Mouse (Mus musculus) mesoderm, embryonic 11.5 days (tissue): ENCODE data around the gene Mtfp1.
"Not testable (repeated sequence)": the region's sequence is repeated elsewhere in the genome, so short reads cannot be mapped to it uniquely, and the experiment has no call there.

Experiments
- DNase-seq: peaks from one replicate; pipeline ENCODE4 v3.0.0-alpha.2; 2012; ENCODE audit warnings: low read depth, low spot score

Mtfp1 gene

GRCm38 (mm10) chr11:4115407-4115806, 20.2 kb upstream of the Mtfp1 start:
- DNase-seq = no peak

DNA sequence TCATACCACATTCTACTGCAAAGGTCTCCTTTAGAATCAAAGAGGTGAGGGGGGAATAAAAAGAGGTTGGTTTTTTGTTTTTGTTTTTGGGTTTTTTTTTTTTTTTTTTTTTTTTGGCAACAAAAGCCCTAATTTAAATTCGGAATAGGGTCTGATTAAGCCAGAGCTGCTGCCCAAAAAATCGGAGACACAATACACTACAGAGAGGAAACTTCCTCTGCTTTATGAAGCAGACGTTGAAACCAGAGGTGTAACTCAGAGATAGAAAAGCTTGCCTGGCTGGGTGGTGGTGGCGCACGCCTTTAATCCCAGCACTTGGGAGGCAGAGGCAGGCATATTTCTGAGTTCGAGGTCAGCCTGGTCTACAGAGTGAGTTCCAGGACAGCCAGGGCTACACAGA, 19.3 kb upstream of the Mtfp1 start:
- DNase-seq = not testable (repeated sequence)

GRCm38 (mm10) chr11:4113970-4114369, 18.7 kb upstream of the Mtfp1 start:
- DNase-seq = no peak

DNA sequence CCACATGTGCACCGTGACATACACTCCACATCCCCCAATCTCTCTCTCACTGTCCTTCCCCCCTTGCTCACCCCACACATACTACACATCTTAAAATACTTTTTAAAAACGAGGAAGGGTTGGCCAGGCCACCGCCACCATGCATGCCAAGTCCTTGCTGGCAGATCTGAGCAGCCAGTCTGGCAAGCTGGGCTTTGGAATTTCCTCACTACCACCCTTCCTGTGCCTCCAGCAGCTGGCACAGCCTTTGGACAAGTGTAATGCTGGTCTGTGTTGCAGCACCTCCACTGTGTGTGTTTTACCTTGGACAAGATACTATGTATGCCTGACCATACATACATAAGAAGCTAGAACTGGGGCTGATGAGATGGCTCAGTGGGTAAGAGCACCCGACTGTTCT, 18.3 kb upstream of the Mtfp1 start:
- DNase-seq = no peak

DNA sequence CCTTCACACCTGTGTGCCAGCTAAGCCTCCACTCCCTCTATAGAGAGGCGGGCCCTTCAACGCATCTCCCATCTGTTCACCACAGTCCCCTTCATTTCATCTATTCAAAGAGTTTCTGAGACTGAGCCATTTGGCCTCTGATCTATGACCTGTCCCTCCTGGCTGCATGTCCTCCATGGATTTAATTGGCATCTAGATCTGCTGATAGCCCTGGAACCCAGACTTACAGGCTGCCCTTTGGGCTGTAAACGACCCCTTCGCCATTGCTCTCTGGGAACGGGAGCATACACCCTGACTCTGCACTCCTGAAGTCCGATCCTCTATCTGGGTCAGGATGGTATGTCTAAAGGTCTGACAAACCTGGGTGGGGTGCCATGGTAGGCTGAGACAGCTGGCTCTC, 17.6 kb upstream of the Mtfp1 start:
- DNase-seq = no peak

DNA sequence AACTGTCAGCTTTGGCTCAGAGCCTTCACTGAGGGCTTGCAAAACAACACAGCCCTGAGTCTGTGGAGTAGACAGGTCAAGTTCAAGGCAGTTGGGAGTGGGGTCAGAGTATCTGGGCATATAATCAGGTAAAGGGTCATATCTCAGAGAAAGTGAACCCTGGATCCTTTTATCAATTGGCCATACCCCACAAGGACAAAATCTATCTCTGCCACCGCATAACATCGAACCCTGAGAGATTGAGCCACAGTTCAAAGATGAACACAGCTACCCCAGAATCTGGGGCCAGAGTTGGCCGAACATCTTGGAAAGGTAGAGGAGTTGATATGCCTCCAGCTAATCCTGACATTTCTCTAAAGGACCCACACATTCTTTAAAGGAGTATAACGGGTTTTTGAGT, 16.8 kb upstream of the Mtfp1 start:
- no peak for DNase-seq

- DNase-seq = no peak
These were observed 13.4 kb upstream of the Mtfp1 start for GRCm38 (mm10) chr11:4108691-4109090.

DNA sequence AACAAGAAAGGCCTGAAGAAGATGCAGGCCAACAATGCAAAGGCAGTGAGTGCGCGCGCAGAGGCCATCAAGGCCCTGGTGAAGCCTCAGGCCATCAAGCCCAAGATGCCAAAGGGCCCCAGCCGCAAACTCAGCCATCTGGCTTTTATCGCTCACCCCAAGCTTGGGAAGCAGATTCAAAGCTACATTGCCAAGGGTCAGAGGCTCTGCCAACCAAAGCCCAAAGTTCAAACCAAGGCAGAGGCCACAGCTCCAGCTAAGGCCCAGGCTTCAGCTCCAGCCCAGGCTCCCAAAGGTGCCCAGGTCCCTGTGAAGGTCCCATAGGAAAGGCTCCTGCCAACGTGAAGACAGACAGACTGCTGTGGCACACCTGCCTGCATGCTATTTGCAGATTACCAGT, 12.7 kb upstream of the Mtfp1 start:
- DNase-seq = not testable (repeated sequence)

GRCm38 (mm10) chr11:4105444-4105843, 10.2 kb upstream of the Mtfp1 start:
- DNase-seq = no peak

DNA sequence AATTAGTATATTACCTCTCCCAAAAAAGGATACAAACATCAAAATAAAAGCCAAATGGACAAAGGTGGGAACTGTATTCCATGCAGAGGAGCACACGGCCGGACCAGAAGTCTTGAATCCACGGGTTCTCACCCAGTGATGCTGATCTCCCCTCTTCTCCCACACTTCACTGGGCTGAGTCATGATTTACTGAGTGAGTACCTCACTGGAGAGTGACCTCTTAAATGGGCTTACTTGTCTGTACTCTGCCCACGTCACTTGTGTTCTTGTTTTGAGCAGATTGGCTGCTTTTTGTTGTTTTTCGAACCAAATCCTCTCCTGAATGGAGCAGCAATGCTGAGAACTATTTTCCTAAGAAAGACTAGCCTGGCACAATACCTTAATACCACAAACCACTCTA, 9.7 kb upstream of the Mtfp1 start:
- DNase-seq = no peak

GRCm38 (mm10) chr11:4103522-4103921, 8.3 kb upstream of the Mtfp1 start:
- no peak for DNase-seq

GRCm38 (mm10) chr11:4101851-4102250, 6.6 kb upstream of the Mtfp1 start:
- no peak for DNase-seq

DNA sequence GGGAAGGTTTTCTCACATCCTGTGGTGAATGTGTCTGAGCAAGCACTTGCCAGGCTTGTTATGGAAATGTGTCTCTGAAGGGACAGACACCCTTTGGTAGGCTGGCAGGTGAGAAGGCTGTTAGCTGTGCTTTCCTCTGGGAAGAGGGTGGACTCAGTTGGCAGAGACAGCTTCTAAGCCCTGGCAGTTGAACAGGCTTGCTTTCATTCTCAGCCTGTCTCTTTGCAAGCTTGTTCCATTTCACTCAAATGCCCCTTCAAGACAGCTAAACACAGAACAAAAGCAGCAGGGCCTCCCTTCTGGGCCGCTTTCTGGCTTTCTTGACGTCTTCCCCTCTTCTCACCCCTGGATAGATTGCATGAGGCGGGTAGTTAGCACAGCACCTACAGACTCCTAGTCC, 4.2 kb upstream of the Mtfp1 start:
- no peak for DNase-seq

DNA sequence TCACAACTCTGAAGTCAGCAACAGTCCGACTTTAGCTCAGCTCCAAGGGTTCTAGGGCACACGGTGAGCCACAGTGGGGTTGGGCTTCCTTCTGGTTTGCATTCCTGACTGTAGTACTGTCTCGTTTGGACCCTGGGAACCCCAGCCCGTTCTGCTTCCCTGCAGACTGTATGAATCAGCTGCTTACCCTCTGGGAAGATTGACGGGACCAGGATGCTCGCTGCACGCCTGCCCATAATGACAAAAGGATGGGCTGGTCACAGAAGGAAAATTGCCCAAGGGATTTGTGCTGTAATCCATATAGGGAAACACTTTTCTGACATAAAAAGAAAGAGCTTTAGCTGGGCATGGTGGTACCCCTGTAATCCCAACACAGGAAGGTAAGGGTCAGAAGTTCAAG, 3.6 kb upstream of the Mtfp1 start:
- no peak for DNase-seq

DNA sequence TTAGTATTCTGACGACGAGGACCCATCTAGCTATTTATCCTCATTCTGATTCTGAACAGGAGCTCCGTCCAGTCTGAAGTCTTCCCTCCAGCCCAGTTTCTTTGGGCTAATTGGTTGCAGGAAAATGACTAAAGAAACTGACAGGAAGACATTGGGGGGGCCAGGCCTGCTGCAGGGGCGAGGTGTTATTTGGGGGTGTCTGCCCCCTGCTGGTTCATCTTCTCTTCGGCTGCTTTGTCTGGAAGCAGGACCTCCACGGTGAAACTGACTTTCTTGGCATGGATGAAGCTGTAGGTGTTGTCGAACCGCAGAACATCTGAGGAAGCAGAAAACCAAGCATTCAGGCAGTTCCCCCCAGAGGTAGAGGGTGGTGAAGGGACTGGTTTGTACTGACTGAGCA, 2.9 kb upstream of the Mtfp1 start:
- no peak for DNase-seq

- no peak for DNase-seq
These were observed 1.9 kb upstream of the Mtfp1 start for GRCm38 (mm10) chr11:4097091-4097621.

- peak; percentile 99 for DNase-seq
These were observed 1.1 kb upstream of the Mtfp1 start for GRCm38 (mm10) chr11:4096054-4096984.

DNA sequence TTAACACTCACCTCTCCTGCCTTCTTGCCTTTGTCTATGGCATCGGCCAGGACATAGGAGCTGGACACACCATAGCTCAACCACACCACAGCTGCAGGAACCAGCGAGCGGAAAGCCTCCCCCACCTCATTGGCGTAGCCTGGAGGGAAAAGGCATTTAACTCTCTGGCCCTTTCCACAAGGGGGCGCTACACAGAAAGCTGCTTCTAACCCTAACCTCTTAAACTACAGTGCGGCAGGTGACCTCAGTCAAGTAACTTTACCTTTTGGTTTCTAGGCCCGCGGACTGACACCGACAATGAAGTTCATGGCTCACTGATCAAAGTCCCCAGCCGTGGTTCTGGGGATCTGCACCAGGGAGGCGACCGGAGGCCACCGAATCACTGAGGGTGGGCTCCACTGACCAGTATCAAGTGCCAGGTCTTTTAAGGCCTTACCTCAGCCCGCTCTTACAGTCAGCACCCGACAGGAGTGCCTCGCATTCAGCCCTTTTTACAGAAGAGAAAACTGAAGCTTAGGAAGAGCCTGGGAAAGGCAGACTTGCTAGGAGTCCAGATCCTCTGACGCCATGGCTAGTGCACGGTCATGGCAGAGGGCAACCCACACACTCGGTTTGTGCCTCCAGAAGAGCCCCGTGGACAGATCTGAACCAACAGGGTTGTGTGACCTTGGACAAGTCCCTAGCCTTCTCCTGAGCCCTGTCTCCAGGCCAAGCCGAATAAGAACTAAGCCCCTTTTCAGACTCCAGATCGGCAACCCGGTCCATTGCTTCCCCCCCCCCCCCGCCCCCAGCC, 671 bp downstream of the Mtfp1 start:
- peak; percentile 74 for DNase-seq

DNA sequence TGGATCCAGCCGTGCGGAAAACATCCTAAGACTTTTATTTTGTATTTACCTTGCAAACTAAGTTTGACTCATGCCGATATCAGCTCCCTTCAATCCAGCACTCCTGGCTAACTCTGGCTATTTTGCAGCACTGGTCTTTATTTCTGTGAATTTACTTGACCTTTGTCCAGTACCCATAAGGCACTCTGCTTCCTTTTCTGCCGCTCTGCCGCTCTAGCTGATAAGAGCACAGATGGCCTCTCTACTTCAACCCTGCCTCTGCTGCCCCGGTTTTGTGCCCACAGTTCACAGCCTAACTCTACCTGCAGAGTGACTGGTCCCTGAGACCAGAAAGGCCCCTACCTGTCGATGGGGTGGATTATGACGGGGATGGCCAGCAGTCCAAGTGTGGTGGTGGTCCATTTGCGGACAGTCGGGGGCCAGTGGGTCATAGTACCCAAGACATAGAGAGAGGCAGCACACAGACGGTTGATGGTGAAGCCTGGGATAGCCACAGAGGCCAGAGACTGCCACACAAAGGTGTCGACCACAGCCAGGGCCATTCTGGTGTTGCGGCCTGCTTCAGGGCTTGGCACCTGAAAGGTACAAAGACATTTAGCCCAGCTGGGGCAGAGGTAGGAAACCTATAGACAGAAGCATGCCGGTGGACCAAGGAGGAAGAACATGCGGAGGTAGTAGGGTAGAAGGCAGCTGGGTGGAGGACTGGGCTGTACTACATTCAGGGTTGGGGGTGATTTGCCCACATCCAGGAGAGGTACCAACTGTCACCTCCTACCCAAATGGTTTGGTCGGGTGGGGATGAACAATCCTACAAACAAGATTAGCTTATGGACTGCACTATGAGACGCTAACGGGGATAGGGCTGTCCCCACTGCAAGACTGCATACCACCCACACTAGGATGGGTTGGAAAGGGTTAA, 1.5 kb downstream of the Mtfp1 start:
- DNase-seq = no peak

DNA sequence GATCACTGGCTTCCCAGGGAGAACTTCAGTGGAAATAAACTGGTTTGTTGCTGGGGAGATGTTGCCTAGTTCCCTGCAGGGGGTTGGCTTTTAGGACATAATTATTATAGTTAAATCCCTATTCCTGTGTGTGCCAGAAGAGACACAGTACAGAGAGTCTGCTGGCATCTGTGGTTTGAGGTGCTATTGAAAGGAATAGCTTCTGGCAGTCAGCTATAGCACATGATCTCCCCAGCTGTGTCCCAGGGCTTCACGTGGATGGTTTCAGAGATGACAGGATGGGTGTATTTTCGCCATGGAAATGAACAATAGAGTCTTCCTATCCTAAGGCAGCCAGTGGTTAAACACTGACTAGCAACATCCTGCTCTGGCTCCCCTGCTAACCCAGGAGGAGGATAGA, 8.0 kb downstream of the Mtfp1 start:
- DNase-seq = no peak

GRCm38 (mm10) chr11:4086246-4086645, 9.0 kb downstream of the Mtfp1 start:
- no peak for DNase-seq
